Mouse (Mus musculus): ENCODE measurements around the gene Postn. TPM values are rescaled to one million over a fixed set of nuclear protein-coding genes. Genes with fewer than 3 reads are reported as not detected.

The Postn gene
- polyA plus RNA-seq, 1 experiment from 2014 or later: 24.8 TPM

- Histone ChIP-seq H3K9ac (no peak overlapping the region), H3K9me3 (replicated peaks) (no peaks in the 10 kb centered on the region), H3K4me3 (no peak overlapping the region), H3K27me3 (replicated peaks) (no peaks in the 10 kb centered on the region), H3K4me1 (no peaks in the 10 kb centered on the region), H3K27ac (no peak overlapping the region), H3K4me2 (no peak overlapping the region), H3K36me3 (no peaks in the 10 kb centered on the region)
- ATAC-seq: no peak
- 25% methylated on average over 2 of the region's 2 CpGs for WGBS (ENCODE audit: insufficient replicate concordance)
These were observed 38.4 kb downstream of the Postn start for GRCm38 (mm10) chr3:54399321-54399720.

GRCm38 (mm10) chr3:54399911-54400310 is 39.0 kb downstream of the Postn start:
- 31% methylated on average over 2 of the region's 2 CpGs for WGBS (ENCODE audit: insufficient replicate concordance)
- Histone ChIP-seq H3K27ac (no peak overlapping the region), H3K36me3 (no peaks in the 10 kb centered on the region), H3K27me3 (replicated peaks) (no peaks in the 10 kb centered on the region), H3K9me3 (replicated peaks) (no peaks in the 10 kb centered on the region), H3K4me2 (no peak overlapping the region), H3K4me3 (no peak overlapping the region), H3K9ac (no peak overlapping the region), H3K4me1 (no peaks in the 10 kb centered on the region)
- ATAC-seq: no peak

GRCm38 (mm10) chr3:54400617-54401016 is 39.7 kb downstream of the Postn start:
- H3K27me3 ChIP-seq (replicated peaks): no peaks in the 10 kb centered on the region
- H3K4me2 ChIP-seq: no peak overlapping the region
- no peak overlapping the region for H3K4me3 ChIP-seq
- no peak overlapping the region for H3K27ac ChIP-seq
- no peaks in the 10 kb centered on the region for H3K36me3 ChIP-seq
- H3K9me3 ChIP-seq (replicated peaks): no peaks in the 10 kb centered on the region
- no peak for ATAC-seq
- no peak overlapping the region for H3K9ac ChIP-seq
- WGBS (ENCODE audit: insufficient replicate concordance): 50% methylated on average over 1 of the region's 1 CpGs
- no peaks in the 10 kb centered on the region for H3K4me1 ChIP-seq

- H3K9me3 ChIP-seq (replicated peaks): no peaks in the 10 kb centered on the region
- no peak overlapping the region for H3K27ac ChIP-seq
- no peaks in the 10 kb centered on the region for H3K27me3 ChIP-seq (replicated peaks)
- no peak overlapping the region for H3K4me3 ChIP-seq
- 51% methylated on average over 5 of the region's 5 CpGs for WGBS (ENCODE audit: insufficient replicate concordance)
- H3K4me2 ChIP-seq: no peak overlapping the region
- H3K36me3 ChIP-seq: no peaks in the 10 kb centered on the region
- no peak for ATAC-seq
- no peaks in the 10 kb centered on the region for H3K4me1 ChIP-seq
- no peak overlapping the region for H3K9ac ChIP-seq
These were observed 40.8 kb downstream of the Postn start for GRCm38 (mm10) chr3:54401706-54402105.

- Histone ChIP-seq H3K4me1 (no peaks in the 10 kb centered on the region), H3K27ac (no peak overlapping the region), H3K4me2 (no peak overlapping the region), H3K36me3 (no peaks in the 10 kb centered on the region), H3K9me3 (replicated peaks) (no peaks in the 10 kb centered on the region), H3K9ac (no peak overlapping the region), H3K4me3 (no peak overlapping the region), H3K27me3 (replicated peaks) (no peaks in the 10 kb centered on the region)
- ATAC-seq: no peak
- WGBS (ENCODE audit: insufficient replicate concordance): 48% methylated on average over 3 of the region's 3 CpGs
These were observed 42.9 kb downstream of the Postn start for GRCm38 (mm10) chr3:54403791-54404190.

- Histone ChIP-seq H3K36me3 (no peaks in the 10 kb centered on the region), H3K9ac (no peak overlapping the region), H3K4me1 (no peaks in the 10 kb centered on the region), H3K4me2 (no peak overlapping the region), H3K9me3 (replicated peaks) (no peaks in the 10 kb centered on the region), H3K27me3 (replicated peaks) (no peaks in the 10 kb centered on the region), H3K4me3 (no peak overlapping the region), H3K27ac (no peak overlapping the region)
- 45% methylated on average over 2 of the region's 2 CpGs for WGBS (ENCODE audit: insufficient replicate concordance)
- ATAC-seq: no peak
These were observed 45.7 kb downstream of the Postn start for GRCm38 (mm10) chr3:54406567-54406966.

GRCm38 (mm10) chr3:54411052-54411451 is 50.1 kb downstream of the Postn start:
- Histone ChIP-seq H3K9ac (no peak overlapping the region), H3K9me3 (replicated peaks) (no peaks in the 10 kb centered on the region), H3K4me3 (no peak overlapping the region), H3K27ac (no peak overlapping the region), H3K27me3 (replicated peaks) (no peaks in the 10 kb centered on the region), H3K4me1 (no peaks in the 10 kb centered on the region), H3K36me3 (no peaks in the 10 kb centered on the region), H3K4me2 (no peak overlapping the region)
- no peak for ATAC-seq
- 68% methylated on average over 3 of the region's 3 CpGs for WGBS (ENCODE audit: insufficient replicate concordance)

GRCm38 (mm10) chr3:54412885-54413583 is 52.1 kb downstream of the Postn start:
- WGBS (ENCODE audit: insufficient replicate concordance): 65% methylated on average over 7 of the region's 7 CpGs
- Histone ChIP-seq H3K4me3 (no peak overlapping the region), H3K4me2 (no peak overlapping the region), H3K27me3 (replicated peaks) (no peaks in the 10 kb centered on the region), H3K36me3 (no peaks in the 10 kb centered on the region), H3K9ac (no peak overlapping the region), H3K9me3 (replicated peaks) (no peaks in the 10 kb centered on the region), H3K4me1 (no peaks in the 10 kb centered on the region), H3K27ac (no peak overlapping the region)
- ATAC-seq: no peak

- Histone ChIP-seq H3K4me3 (no peak overlapping the region), H3K36me3 (no peaks in the 10 kb centered on the region), H3K4me2 (no peak overlapping the region), H3K9me3 (replicated peaks) (no peaks in the 10 kb centered on the region), H3K4me1 (no peaks in the 10 kb centered on the region), H3K9ac (no peak overlapping the region), H3K27ac (no peak overlapping the region), H3K27me3 (replicated peaks) (no peaks in the 10 kb centered on the region)
- 63% methylated on average over 1 of the region's 1 CpGs for WGBS (ENCODE audit: insufficient replicate concordance)
- no peak for ATAC-seq
These were observed 52.6 kb downstream of the Postn start for GRCm38 (mm10) chr3:54413584-54413897.

GRCm38 (mm10) chr3:54414386-54414785 is 53.5 kb downstream of the Postn start:
- no peak overlapping the region for H3K27ac ChIP-seq
- H3K4me1 ChIP-seq: no peaks in the 10 kb centered on the region
- 43% methylated on average over 1 of the region's 1 CpGs for WGBS (ENCODE audit: insufficient replicate concordance)

GRCm38 (mm10) chr3:54417833-54418386 is 57.0 kb downstream of the Postn start:
- H3K9me3 ChIP-seq (replicated peaks): no peaks in the 10 kb centered on the region
- 54% methylated on average over 6 of the region's 6 CpGs for WGBS (ENCODE audit: insufficient replicate concordance)
- H3K4me3 ChIP-seq: no peak overlapping the region
- no peak overlapping the region for H3K27ac ChIP-seq
- H3K4me1 ChIP-seq: no peaks in the 10 kb centered on the region
- ATAC-seq: no peak
- H3K4me2 ChIP-seq: no peak overlapping the region
- no peak overlapping the region for H3K9ac ChIP-seq
- H3K36me3 ChIP-seq: no peaks in the 10 kb centered on the region
- H3K27me3 ChIP-seq (replicated peaks): no peaks in the 10 kb centered on the region

More at GRCm38 (mm10) chr3:54414386-54414785, 53.5 kb downstream of the Postn start:
- Histone ChIP-seq H3K36me3 (no peaks in the 10 kb centered on the region), H3K4me3 (no peak overlapping the region), H3K4me2 (no peak overlapping the region), H3K9ac (no peak overlapping the region), H3K9me3 (replicated peaks) (no peaks in the 10 kb centered on the region), H3K27me3 (replicated peaks) (no peaks in the 10 kb centered on the region)
- ATAC-seq: no peak

GRCm38 (mm10) chr3:54420189-54420928 is 59.5 kb downstream of the Postn start:
- no peak overlapping the region for H3K4me3 ChIP-seq
- H3K36me3 ChIP-seq: no peaks in the 10 kb centered on the region
- no peaks in the 10 kb centered on the region for H3K27me3 ChIP-seq (replicated peaks)
- no peaks in the 10 kb centered on the region for H3K4me1 ChIP-seq
- H3K27ac ChIP-seq: no peak overlapping the region
- 65% methylated on average over 10 of the region's 10 CpGs for WGBS (ENCODE audit: insufficient replicate concordance)
- H3K4me2 ChIP-seq: no peak overlapping the region
- H3K9me3 ChIP-seq (replicated peaks): no peaks in the 10 kb centered on the region
- ATAC-seq: no peak
- no peak overlapping the region for H3K9ac ChIP-seq
